Mouse (Mus musculus): Measurements from ENCODE around the gene Arid3a.

The Arid3a gene

GRCm38 (mm10) chr10:79995636-79996035, 68.8 kb downstream of the Arid3a start:
- DNase-seq (ENCODE audit: low read depth, low spot score), result no peak

GRCm38 (mm10) chr10:79996272-79997033, 69.6 kb downstream of the Arid3a start, which contains the start of gene Abca7:
Abca7 (plus strand) TSS chr10:79996494.
- peak; percentile 97 for DNase-seq (ENCODE audit: low read depth, low spot score)

GRCm38 (mm10) chr10:79997034-79997760, 70.4 kb downstream of the Arid3a start:
- DNase-seq (ENCODE audit: low read depth, low spot score), result peak; percentile 95

DNA sequence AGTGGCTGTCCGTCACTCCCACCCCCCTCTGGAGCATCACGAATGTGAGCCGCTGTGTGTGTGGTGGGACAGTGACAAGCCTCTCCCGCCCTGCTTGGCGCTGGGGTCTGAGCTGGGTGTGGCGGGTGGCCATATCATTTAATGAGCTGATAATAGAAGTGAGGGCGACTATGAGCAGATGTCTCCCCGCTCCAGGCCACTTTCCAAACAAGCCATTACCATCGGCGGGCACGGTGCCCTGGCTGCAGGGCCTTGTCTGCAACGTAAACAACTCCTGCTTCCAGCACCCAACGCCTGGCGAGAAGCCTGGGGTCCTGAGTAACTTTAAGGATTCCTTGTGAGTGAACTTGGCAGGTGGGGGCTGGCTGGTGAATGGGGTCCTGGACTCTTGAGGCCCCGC, 71.0 kb downstream of the Arid3a start:
- DNase-seq (ENCODE audit: low read depth, low spot score), result no peak

DNA sequence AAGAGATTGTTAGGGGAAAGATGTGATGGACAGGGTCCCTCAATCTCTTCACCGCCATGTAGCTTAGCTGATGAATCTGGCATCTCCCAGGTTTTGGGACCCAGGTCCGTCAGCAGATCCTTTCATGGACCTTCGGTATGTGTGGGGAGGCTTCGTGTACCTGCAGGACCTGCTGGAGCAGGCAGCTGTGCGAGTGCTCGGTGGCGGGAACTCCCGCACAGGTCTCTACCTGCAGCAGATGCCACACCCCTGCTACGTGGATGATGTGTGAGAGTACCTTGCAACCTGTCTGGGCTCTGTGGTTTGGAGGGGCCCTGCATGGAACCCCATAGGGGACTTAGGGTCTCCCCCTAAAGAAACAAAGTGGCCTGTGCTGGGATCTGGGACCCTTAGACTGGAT, 75.1 kb downstream of the Arid3a start:
- no peak for DNase-seq (ENCODE audit: low read depth, low spot score)

- DNase-seq (ENCODE audit: low read depth, low spot score), result no peak
These were observed 76.0 kb downstream of the Arid3a start for GRCm38 (mm10) chr10:80002829-80003228.

- no peak for DNase-seq (ENCODE audit: low read depth, low spot score)
These were observed 76.8 kb downstream of the Arid3a start for GRCm38 (mm10) chr10:80003374-80004232.

GRCm38 (mm10) chr10:80004233-80004705, 77.4 kb downstream of the Arid3a start:
- DNase-seq (ENCODE audit: low read depth, low spot score), result no peak
